Mouse (Mus musculus): Measurements from ENCODE around the gene Cdc5l. TPM values are rescaled to one million over a fixed set of nuclear protein-coding genes. Genes with fewer than 3 reads are reported as not detected.

Cdc5l gene
- polyA plus RNA-seq (2011; ENCODE audit: insufficient read depth, insufficient read length, low replicate concordance, missing spikeins), result 28.3 and 44.9 TPM in 2 replicates

GRCm38 (mm10) chr17:45433419-45434261 is at the start of gene Cdc5l:
Gene Cdc5l (minus strand): TSS chr17:45433737.
- peak within 1 kb of the TSS; percentile 95 for H3K27ac ChIP-seq (ENCODE audit: control insufficient read depth, insufficient read depth, low read depth, low read length, poor library complexity)
- TF ChIP-seq CTCF (IDR thresholded peaks at IDR 0.05; ENCODE audit: control insufficient read depth, insufficient read depth, low read length) (no peak), POLR2A (IDR thresholded peaks at IDR 0.05; ENCODE audit: borderline replicate concordance, control insufficient read depth, low read depth, low read length) (peak; percentile 92)
- peak within 1 kb of the TSS; percentile 89 for H3K4me3 ChIP-seq (replicated peaks; ENCODE audit: control insufficient read depth, low read depth, low read length)
- H3K4me1 ChIP-seq (ENCODE audit: control insufficient read depth, insufficient read depth, low read length), result peaks cover 2% of the 10 kb centered on the region
- WGBS, result under 1% methylated on average over 73 of the region's 73 CpGs

GRCm38 (mm10) chr17:45480429-45480828 is 46.9 kb upstream of the Cdc5l start:
- no peak for TF ChIP-seq POLR2A (IDR thresholded peaks at IDR 0.05; ENCODE audit: borderline replicate concordance, control insufficient read depth, low read depth, low read length)
- TF ChIP-seq CTCF (IDR thresholded peaks at IDR 0.05; ENCODE audit: control insufficient read depth, insufficient read depth, low read length), result 0 out of 2 replicates have a peak, but pooled peaks have one; percentile 7
- WGBS, result 20% methylated on average over 2 of the region's 2 CpGs
- no peaks in the 10 kb centered on the region for H3K4me1 ChIP-seq (ENCODE audit: control insufficient read depth, insufficient read depth, low read length)
- no peak overlapping the region for H3K4me3 ChIP-seq (replicated peaks; ENCODE audit: control insufficient read depth, low read depth, low read length)
- no peak overlapping the region for H3K27ac ChIP-seq (ENCODE audit: control insufficient read depth, insufficient read depth, low read depth, low read length, poor library complexity)

DNA sequence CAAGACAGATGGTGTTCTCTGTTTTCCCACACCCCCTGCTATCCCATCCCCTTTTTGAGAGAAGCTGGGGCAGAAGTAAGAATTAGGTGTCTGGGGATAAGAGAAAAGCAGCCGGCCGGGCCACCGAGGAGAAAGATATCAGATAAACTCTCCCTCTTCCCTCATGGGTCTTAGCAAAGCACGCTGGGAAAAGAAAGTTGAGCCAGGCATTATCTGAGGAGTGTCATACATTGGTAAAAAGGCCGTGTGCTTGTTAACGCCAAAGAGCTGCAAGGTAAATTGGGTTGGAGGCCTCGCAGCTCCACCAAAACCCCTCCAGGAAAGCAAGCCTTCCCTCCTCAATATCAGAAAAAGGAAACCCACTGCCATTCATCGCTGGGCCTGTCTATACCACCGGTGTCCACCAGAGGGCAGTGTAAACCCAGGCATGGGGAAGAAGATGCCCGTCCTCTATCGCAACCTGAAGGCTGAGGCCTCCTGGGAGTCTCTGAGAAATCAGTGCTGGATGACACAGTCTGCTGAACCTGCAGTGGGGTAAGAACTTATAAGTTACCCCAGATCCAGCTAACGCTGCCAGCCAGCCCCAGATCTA is 44.8 kb upstream of the Cdc5l start:
- no peak overlapping the region for H3K4me3 ChIP-seq (replicated peaks; ENCODE audit: control insufficient read depth, low read depth, low read length)
- TF ChIP-seq CTCF (IDR thresholded peaks at IDR 0.05; ENCODE audit: control insufficient read depth, insufficient read depth, low read length) (peak; percentile 97), POLR2A (IDR thresholded peaks at IDR 0.05; ENCODE audit: borderline replicate concordance, control insufficient read depth, low read depth, low read length) (no peak)
- no peaks in the 10 kb centered on the region; the same call in 1 of the 2 replicates for H3K4me1 ChIP-seq (ENCODE audit: control insufficient read depth, insufficient read depth, low read length)
- no peak overlapping the region for H3K27ac ChIP-seq (ENCODE audit: control insufficient read depth, insufficient read depth, low read depth, low read length, poor library complexity)
- WGBS, result 10% methylated on average over 12 of the region's 12 CpGs

- no peak within 1 kb of the TSS for H3K27ac ChIP-seq (ENCODE audit: control insufficient read depth, insufficient read depth, low read depth, low read length, poor library complexity)
- no peaks in the 10 kb centered on the region; the same call in 1 of the 2 replicates for H3K4me1 ChIP-seq (ENCODE audit: control insufficient read depth, insufficient read depth, low read length)
- 4% methylated on average over 30 of the region's 30 CpGs for WGBS
- H3K4me3 ChIP-seq (replicated peaks; ENCODE audit: control insufficient read depth, low read depth, low read length), result peak within 1 kb of the TSS; percentile 48
- TF ChIP-seq CTCF (IDR thresholded peaks at IDR 0.05; ENCODE audit: control insufficient read depth, insufficient read depth, low read length) (no peak), POLR2A (IDR thresholded peaks at IDR 0.05; ENCODE audit: borderline replicate concordance, control insufficient read depth, low read depth, low read length) (no peak)
Measured at GRCm38 (mm10) chr17:45474669-45475465, 41.3 kb upstream of the Cdc5l start, which contains the start of gene Spats1. Gene Spats1 (minus strand): TSS chr17:45475415.

DNA sequence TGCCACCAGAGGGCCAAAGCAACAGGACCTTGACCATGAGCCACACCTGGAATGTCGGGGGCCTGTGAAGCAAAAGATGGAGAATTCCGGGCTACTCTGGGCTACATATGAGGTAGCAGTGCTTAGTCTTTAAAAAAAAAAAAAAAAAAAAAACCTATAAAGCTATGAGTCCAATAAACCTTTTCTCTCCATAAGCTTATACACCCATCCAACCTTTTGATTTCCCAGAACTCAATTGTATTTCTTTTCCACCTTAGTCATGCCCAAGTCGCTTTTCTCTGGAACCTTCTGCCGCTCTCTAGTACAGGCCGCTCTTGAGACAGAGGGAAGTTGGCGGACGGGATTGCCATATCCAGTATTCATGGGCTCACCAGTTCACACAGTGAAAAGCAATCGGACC is 40.6 kb upstream of the Cdc5l start:
- no peaks in the 10 kb centered on the region; the same call in 1 of the 2 replicates for H3K4me1 ChIP-seq (ENCODE audit: control insufficient read depth, insufficient read depth, low read length)
- WGBS, result 68% methylated on average over 8 of the region's 8 CpGs
- no peak for TF ChIP-seq CTCF (IDR thresholded peaks at IDR 0.05; ENCODE audit: control insufficient read depth, insufficient read depth, low read length)
- no peak overlapping the region for H3K4me3 ChIP-seq (replicated peaks; ENCODE audit: control insufficient read depth, low read depth, low read length)
- H3K27ac ChIP-seq (ENCODE audit: control insufficient read depth, insufficient read depth, low read depth, low read length, poor library complexity), result no peak overlapping the region

GRCm38 (mm10) chr17:45473667-45474066 is 40.1 kb upstream of the Cdc5l start:
- no peak for TF ChIP-seq CTCF (IDR thresholded peaks at IDR 0.05; ENCODE audit: control insufficient read depth, insufficient read depth, low read length)
- no peak for TF ChIP-seq POLR2A (IDR thresholded peaks at IDR 0.05; ENCODE audit: borderline replicate concordance, control insufficient read depth, low read depth, low read length)
- H3K27ac ChIP-seq (ENCODE audit: control insufficient read depth, insufficient read depth, low read depth, low read length, poor library complexity), result no peak overlapping the region
- H3K4me1 ChIP-seq (ENCODE audit: control insufficient read depth, insufficient read depth, low read length), result no peaks in the 10 kb centered on the region; the same call in 1 of the 2 replicates
- no peak overlapping the region for H3K4me3 ChIP-seq (replicated peaks; ENCODE audit: control insufficient read depth, low read depth, low read length)
- whole genome bisulfite sequencing, result 73% methylated on average over 6 of the region's 6 CpGs

GRCm38 (mm10) chr17:45470726-45471125 is 37.2 kb upstream of the Cdc5l start:
- Histone ChIP-seq H3K27ac (ENCODE audit: control insufficient read depth, insufficient read depth, low read depth, low read length, poor library complexity) (no peak overlapping the region), H3K4me1 (ENCODE audit: control insufficient read depth, insufficient read depth, low read length) (no peaks in the 10 kb centered on the region; the same call in 1 of the 2 replicates), H3K4me3 (replicated peaks; ENCODE audit: control insufficient read depth, low read depth, low read length) (no peak overlapping the region)
- TF ChIP-seq POLR2A (IDR thresholded peaks at IDR 0.05; ENCODE audit: borderline replicate concordance, control insufficient read depth, low read depth, low read length), result no peak
- TF ChIP-seq CTCF (IDR thresholded peaks at IDR 0.05; ENCODE audit: control insufficient read depth, insufficient read depth, low read length), result no peak
- 67% methylated on average over 7 of the region's 7 CpGs for WGBS
